Mouse (Mus musculus): ENCODE measurements around the gene AC161166.1.

- TF ChIP-seq CTCF (IDR thresholded peaks at IDR 0.05; ENCODE audit: low read depth) (no peak), EP300 (IDR thresholded peaks at IDR 0.05; ENCODE audit: low read depth) (no peak)
These were observed 33.9 kb upstream of the AC161166.1 start, which contains the start of the genes Pinlyp and Xrcc1 for GRCm38 (mm10) chr7:24546068-24546614.
